In genomic region chr6:16212975-16213374, GRCm38 (mm10) we compare ENCODE assay signal across 11 mouse cellular contexts.
DNase-seq lines count a peak whose midpoint lies in the region; ATAC-seq and TF ChIP-seq lines count a peak whose summit lies in the region.
"Had no signal": no experiment of that assay in that cellular context is flagged by ENCODE, and none has a peak within 500 bp of the region (broad histone marks: within the 10 kb centered on the region; RNA-seq: fewer than 3 reads in every experiment).

No protein-coding gene starts in this region.

- H3K27ac ChIP-seq in forebrain, embryonic 12.5 days = no peak overlapping the region
- H3K27ac ChIP-seq in hindbrain, embryonic 15.5 days (replicated peaks) = no peak overlapping the region
- H3K27ac ChIP-seq in midbrain, postnatal 0 days (ENCODE audit: low read depth, low read length) = no peak overlapping the region
- H3K27ac ChIP-seq: left cerebral cortex, adult 2 months had no signal

- no peaks in the 10 kb centered on the region for H3K36me3 ChIP-seq in forebrain, embryonic 12.5 days (replicated peaks)
- H3K36me3 ChIP-seq in hindbrain, embryonic 15.5 days = no peaks in the 10 kb centered on the region
- no peaks in the 10 kb centered on the region for H3K36me3 ChIP-seq in midbrain, postnatal 0 days (ENCODE audit: insufficient read depth, low read length)

- H3K4me3 ChIP-seq in forebrain, embryonic 12.5 days (replicated peaks) = no peak overlapping the region
- H3K4me3 ChIP-seq in hindbrain, embryonic 15.5 days = no peak overlapping the region
- H3K4me3 ChIP-seq in midbrain, postnatal 0 days (ENCODE audit: low read depth, low read length) = no peak overlapping the region
- H3K4me3 ChIP-seq: left cerebral cortex, adult 2 months had no signal

- TF ChIP-seq CTCF in brain, embryonic 14.5 days (IDR thresholded peaks at IDR 0.05; ENCODE audit: borderline replicate concordance, extremely low read depth, insufficient read depth, insufficient read length) = no peak
- TF ChIP-seq CTCF in midbrain, postnatal 0 days (IDR thresholded peaks at IDR 0.05) = no peak

- H3K9ac ChIP-seq in forebrain, embryonic 12.5 days = no peak overlapping the region
- H3K9ac ChIP-seq in hindbrain, embryonic 15.5 days = no peak overlapping the region
- 0 out of 2 replicates have a peak overlapping the region, but pooled peaks have one; percentile 26 for H3K9ac ChIP-seq in midbrain, postnatal 0 days (replicated peaks; ENCODE audit: low read length, poor library complexity, severe bottlenecking)

- H3K9me3 ChIP-seq in forebrain, embryonic 12.5 days = no peaks in the 10 kb centered on the region
- no peaks in the 10 kb centered on the region for H3K9me3 ChIP-seq in hindbrain, embryonic 15.5 days
- H3K9me3 ChIP-seq in midbrain, postnatal 0 days (ENCODE audit: low read length) = no peaks in the 10 kb centered on the region

- peaks cover 17% of the 10 kb centered on the region for H3K27me3 ChIP-seq in forebrain, embryonic 12.5 days
- peaks cover 6% of the 10 kb centered on the region; the same call in 1 of the 2 replicates for H3K27me3 ChIP-seq in hindbrain, embryonic 15.5 days
- H3K27me3 ChIP-seq in midbrain, postnatal 0 days (ENCODE audit: insufficient read depth, low read length) = no peaks in the 10 kb centered on the region

- peaks cover 16% of the 10 kb centered on the region for H3K4me1 ChIP-seq in forebrain, embryonic 12.5 days
- peaks cover 4% of the 10 kb centered on the region; the same call in 1 of the 2 replicates for H3K4me1 ChIP-seq in hindbrain, embryonic 15.5 days (replicated peaks)
- no peaks in the 10 kb centered on the region for H3K4me1 ChIP-seq in midbrain, postnatal 0 days (ENCODE audit: insufficient read depth, low read length)

- peak; percentile 87 for DNase-seq in brain, embryonic 14.5 days (ENCODE audit: low read depth)
- DNase-seq in midbrain, postnatal 0 days (ENCODE audit: low spot score) = peak; percentile 2
- DNase-seq in natural killer cell, adult 2 months (ENCODE audit: low spot score in 2 of 2) = no peak
- DNase-seq in kidney, postnatal 10 days = no peak
- no peak for DNase-seq in heart, adult 8-10 months (ENCODE audit: low spot score)
- DNase-seq: adrenal gland, adult 8-10 months; gastrocnemius, postnatal 14 days had no signal

- peak; percentile 89 for ATAC-seq in forebrain, embryonic 12.5 days (ENCODE audit: low FRiP score)
- ATAC-seq in hindbrain, embryonic 15.5 days (ENCODE audit: low FRiP score, low read depth) = no peak
- ATAC-seq in midbrain, postnatal 0 days (ENCODE audit: low FRiP score) = peak; percentile 23; the same call in 1 of the 2 replicates
- no peak for ATAC-seq in erythroblast, adult 5-6 weeks (replicated peaks; ENCODE audit: low FRiP score, poor library complexity, severe bottlenecking)

- WGBS in forebrain, embryonic 12.5 days = 13% methylated on average over 5 of the region's 5 CpGs
- WGBS in hindbrain, embryonic 15.5 days = 9% methylated on average over 5 of the region's 5 CpGs
- 18% methylated on average over 5 of the region's 5 CpGs for WGBS in midbrain, postnatal 0 days

- no peak for TF ChIP-seq POLR2A in brain, embryonic 14.5 days (IDR thresholded peaks at IDR 0.05; ENCODE audit: borderline replicate concordance, extremely low read depth, insufficient read depth, insufficient read length, poor library complexity, severe bottlenecking)

- peak overlapping the region; percentile 8; the same call in 1 of the 2 replicates for H3K4me2 ChIP-seq in forebrain, embryonic 12.5 days
- H3K4me2 ChIP-seq in hindbrain, embryonic 15.5 days = 0 out of 2 replicates have a peak overlapping the region, but pooled peaks have one; percentile 21
- no peak overlapping the region; the same call in 1 of the 2 replicates for H3K4me2 ChIP-seq in midbrain, postnatal 0 days (ENCODE audit: low read depth, low read length, poor library complexity, severe bottlenecking)

Comparison
In these comparisons a context has a peak if more than half of its experiments do, and no peak if none do; other contexts are left out.
1. DNase-seq: peak in brain, embryonic 14.5 days (single experiment) and midbrain, postnatal 0 days (single experiment); none in natural killer cell, adult 2 months (0 of 2), kidney, postnatal 10 days (single experiment) and heart, adult 8-10 months (single experiment).
2. ATAC-seq: peak in forebrain, embryonic 12.5 days (single experiment) and midbrain, postnatal 0 days (single experiment); none in hindbrain, embryonic 15.5 days (single experiment) and erythroblast, adult 5-6 weeks (single experiment).